Mouse (Mus musculus) urinary bladder, postnatal 0 days (tissue): ENCODE results near the gene Fbxo46. TPM values are rescaled to one million over a fixed set of nuclear protein-coding genes. Genes with fewer than 3 reads are reported as not detected.

ENCODE experiments used
- microRNA counts: library from miRNA; unstranded; fragments of <30 nt; microRNA quantifications from one replicate; lab custom pipeline; 2016
- microRNA-seq: library from miRNA; unstranded; fragments of <30 nt; microRNA quantifications from one replicate; pipeline ENCODE4, GENCODE M21; 2016
- polyA plus RNA-seq: library from polyadenylated mRNA; unstranded; fragments of >200 nt; fragmentation: Nextera tagmentation; extraction: Ambion mirVana; gene quantifications from 2 replicates; pipeline ENCODE4 v1.2.1, GENCODE M21; 2015

The Fbxo46 gene
- 5.8 and 6.1 TPM in 2 replicates for polyA plus RNA-seq

GRCm38 (mm10) chr7:19119631-19120429 is at the start of gene Fbxo46:
Gene Fbxo46, plus strand, starts transcription at chr7:19119859.

GRCm38 (mm10) chr7:19075723-19076585 is 43.7 kb upstream of the Fbxo46 start, which contains the start of gene Dmwd:
Gene Dmwd, plus strand, starts transcription at chr7:19076227.

GRCm38 (mm10) chr7:19083701-19084100 is 36.0 kb upstream of the Fbxo46 start, which contains the start of gene Dmpk:
Gene Dmpk, plus strand, starts transcription at chr7:19083849.

GRCm38 (mm10) chr7:19094471-19094825 is 25.2 kb upstream of the Fbxo46 start, which contains the start of gene Six5:
Gene Six5, plus strand, starts transcription at chr7:19094594.

GRCm38 (mm10) chr7:19118028-19118771 is 1.5 kb upstream of the Fbxo46 start, which contains the start of gene Gm4969:
Gene Gm4969, minus strand, starts transcription at chr7:19118368.

GRCm38 (mm10) chr7:19148875-19149541 is 29.3 kb downstream of the Fbxo46 start, which contains the start of gene Qpctl:
Gene Qpctl, minus strand, starts transcription at chr7:19149291.

GRCm38 (mm10) chr7:19149626-19150025 is 30.0 kb downstream of the Fbxo46 start, which contains the start of gene Snrpd2:
Gene Snrpd2, plus strand, starts transcription at chr7:19149722.

GRCm38 (mm10) chr7:19165656-19166423 is 46.2 kb downstream of the Fbxo46 start, which contains the start of gene Gipr:
Gene Gipr, minus strand, starts transcription at chr7:19166127.

GRCm38 (mm10) chr7:19175708-19176515 is 56.3 kb downstream of the Fbxo46 start, which contains the start of gene Eml2:
Gene Eml2, plus strand, starts transcription at chr7:19176421.

MicroRNAs within 50 kb of the gene (microRNA counts, 519-probe panel; counts per million panel counts)
- microRNA mmu-miR-330 (lab: Ali Mortazavi, UCI) = not detected

Small RNAs within 50 kb of the gene (microRNA-seq; reads per million reads assigned to microRNA genes)
- 3.1 reads per million, percentile 2 among the genes with 10 or more reads in this experiment for gene Mir3100
- 359 reads per million, percentile 62 among the genes with 10 or more reads in this experiment for gene Mir330

Other genes starting within 250 kb of the Fbxo46 start
- 2.7 and 5.1 TPM in 2 replicates for gene Pglyrp1, start 248.5 kb upstream of the Fbxo46 start, polyA plus RNA-seq
- gene Ccdc61, start 209.4 kb upstream of the Fbxo46 start, polyA plus RNA-seq = 11.8 and 12.3 TPM in 2 replicates
- 0.19 and 0.20 TPM in 2 replicates for gene Nova2, start 194.0 kb upstream of the Fbxo46 start, polyA plus RNA-seq
- gene Nanos2, start 132.5 kb upstream of the Fbxo46 start, polyA plus RNA-seq = not detected in 2 replicates
- gene Mypop, start 128.6 kb upstream of the Fbxo46 start, polyA plus RNA-seq = 2.3 and 2.4 TPM in 2 replicates
- 7.5 and 8.1 TPM in 2 replicates for gene Irf2bp1, start 115.8 kb upstream of the Fbxo46 start, polyA plus RNA-seq
- not detected in 2 replicates for gene Foxa3, start 96.3 kb upstream of the Fbxo46 start, polyA plus RNA-seq
- gene Sympk, start 95.5 kb upstream of the Fbxo46 start, polyA plus RNA-seq = 10.3 and 10.6 TPM in 2 replicates
- gene Rsph6a, start 65.2 kb upstream of the Fbxo46 start, polyA plus RNA-seq = not detected in 2 replicates
- gene Dmwd, start 43.6 kb upstream of the Fbxo46 start, polyA plus RNA-seq = 7.3 and 9.4 TPM in 2 replicates
- 567 and 705 TPM in 2 replicates for gene Dmpk, start 36.0 kb upstream of the Fbxo46 start, polyA plus RNA-seq
- 28.4 and 30.6 TPM in 2 replicates for gene Six5, start 25.3 kb upstream of the Fbxo46 start, polyA plus RNA-seq
- gene Gm4969, start 1.5 kb upstream of the Fbxo46 start, polyA plus RNA-seq = 0.71 and 1.3 TPM in 2 replicates
- gene Qpctl, start 29.4 kb downstream of the Fbxo46 start, polyA plus RNA-seq = 11.9 and 12.2 TPM in 2 replicates
- gene Snrpd2, start 29.9 kb downstream of the Fbxo46 start, polyA plus RNA-seq = 189 and 191 TPM in 2 replicates
- gene Gipr, start 46.3 kb downstream of the Fbxo46 start, polyA plus RNA-seq = 0.37 and 0.49 TPM in 2 replicates
- gene Eml2, start 56.6 kb downstream of the Fbxo46 start, polyA plus RNA-seq = 26.0 and 26.1 TPM in 2 replicates
- 13.5 and 15.9 TPM in 2 replicates for gene Gpr4, start 92.7 kb downstream of the Fbxo46 start, polyA plus RNA-seq
- 24.9 and 26.7 TPM in 2 replicates for gene Opa3, start 108.5 kb downstream of the Fbxo46 start, polyA plus RNA-seq
- 110 and 122 TPM in 2 replicates for gene Vasp, start 152.0 kb downstream of the Fbxo46 start, polyA plus RNA-seq
- gene Ppm1n, start 160.2 kb downstream of the Fbxo46 start, polyA plus RNA-seq = 0.37 TPM in 1 of 2 replicates, not detected in the other
- gene Rtn2, start 162.8 kb downstream of the Fbxo46 start, polyA plus RNA-seq = 19.9 and 21.9 TPM in 2 replicates
- 0.57 and 0.75 TPM in 2 replicates for gene Fosb, start 190.2 kb downstream of the Fbxo46 start, polyA plus RNA-seq
- gene Ercc1, start 224.9 kb downstream of the Fbxo46 start, polyA plus RNA-seq = 48.3 and 53.8 TPM in 2 replicates
- gene Cd3eap, start 239.6 kb downstream of the Fbxo46 start, polyA plus RNA-seq = 13.3 and 13.8 TPM in 2 replicates
- gene Ppp1r13l, start 239.9 kb downstream of the Fbxo46 start, polyA plus RNA-seq = 9.7 and 11.9 TPM in 2 replicates